Mouse (Mus musculus) small intestine, adult 2 months (tissue): ENCODE measurements around the gene Dnajc11. TPM values are rescaled to one million over a fixed set of nuclear protein-coding genes. Genes with fewer than 3 reads are reported as not detected.
A peak's percentile ranks its signal among the peaks of the same experiment; 100 is the strongest.

ENCODE experiments used
- H3K27ac ChIP-seq: fragments of 200-500 bp; 2 replicates; pipeline ENCODE4 v1.5.1; 2012; ENCODE audit warnings: low read depth, low read length, control low read depth, inconsistent platforms; ENCODE audit not compliant: insufficient read depth
- H3K27me3 ChIP-seq: fragments of 200-500 bp; 2 replicates; pipeline ENCODE4 v1.6.1; 2012; ENCODE audit warnings: mild to moderate bottlenecking, moderate library complexity, low read length, inconsistent platforms; ENCODE audit not compliant: control insufficient read depth, insufficient read depth
- H3K36me3 ChIP-seq: fragments of 200-500 bp; 2 replicates; pipeline ENCODE4 v1.6.1; 2012; ENCODE audit warnings: mild to moderate bottlenecking, low read length, control low read depth, inconsistent platforms; ENCODE audit not compliant: control insufficient read depth, insufficient read depth
- H3K4me1 ChIP-seq: fragments of 200-500 bp; 2 replicates; pipeline ENCODE4 v1.6.1; 2012; ENCODE audit warnings: low read length, inconsistent platforms, mixed read lengths; ENCODE audit not compliant: control insufficient read depth, insufficient read depth, insufficient read length
- H3K4me3 ChIP-seq: fragments of 200-500 bp; 2 replicates; pipeline ENCODE4 v1.5.1; 2012; ENCODE audit warnings: low read depth, mild to moderate bottlenecking, control low read depth, inconsistent platforms, low read length, moderate library complexity
- CTCF ChIP-seq: fragments of 200-500 bp; IDR thresholded peaks from 2 replicates; pipeline ENCODE4 v1.5.1; 2012; ENCODE audit warnings: low read depth, mild to moderate bottlenecking, control low read depth, inconsistent platforms, low read length, moderate library complexity, mixed read lengths; ENCODE audit not compliant: insufficient replicate concordance, insufficient read length; ENCODE audit errors: extremely low read depth
- POLR2A ChIP-seq: fragments of 200-500 bp; IDR thresholded peaks from 2 replicates; pipeline ENCODE4 v1.6.1; 2012; ENCODE audit warnings: low read depth, mild to moderate bottlenecking, control low read depth, inconsistent platforms, low read length, moderate library complexity
- WGBS: fragments of 180-500 bp; shearing (Covaris S2); methylation state at CpG from one replicate; pipeline ENCODE4 v1.1.7; 2018; 5-methylcytosine and 5-hydroxymethylcytosine counted together
- polyA plus RNA-seq: library from polyadenylated mRNA; depleted of rRNA; stranded (reverse); fragments of >200 nt; gene quantifications from 2 replicates; pipeline ENCODE4 v1.2.3, GENCODE M21; 2012

The Dnajc11 gene
- polyA plus RNA-seq, 1 experiment, result 32.0 TPM

GRCm38 (mm10) chr4:152000906-152001305 lies 67.4 kb downstream of the Dnajc11 start:
- Histone ChIP-seq H3K27me3 (no peaks in the 10 kb centered on the region), H3K4me1 (no peaks in the 10 kb centered on the region), H3K36me3 (no peaks in the 10 kb centered on the region), H3K27ac (no peak overlapping the region), H3K4me3 (no peak overlapping the region)
- TF ChIP-seq CTCF, result no peak
- TF ChIP-seq POLR2A, result no peak
- WGBS, result 42% methylated on average over 4 of the region's 4 CpGs

GRCm38 (mm10) chr4:152001335-152001734 lies 67.8 kb downstream of the Dnajc11 start:
- no peak overlapping the region for H3K4me3 ChIP-seq
- no peaks in the 10 kb centered on the region for H3K27me3 ChIP-seq
- 71% methylated on average over 4 of the region's 4 CpGs for whole genome bisulfite sequencing
- no peaks in the 10 kb centered on the region for H3K36me3 ChIP-seq
- no peaks in the 10 kb centered on the region for H3K4me1 ChIP-seq
- H3K27ac ChIP-seq, result no peak overlapping the region
- TF ChIP-seq CTCF (no peak), POLR2A (no peak)

- TF ChIP-seq POLR2A (no peak), CTCF (no peak)
- WGBS, result 89% methylated on average over 3 of the region's 3 CpGs
- no peak overlapping the region for H3K27ac ChIP-seq
These were observed 68.6 kb downstream of the Dnajc11 start for GRCm38 (mm10) chr4:152002063-152002462.

GRCm38 (mm10) chr4:152006137-152006536 lies 72.6 kb downstream of the Dnajc11 start:
- Histone ChIP-seq H3K27me3 (no peaks in the 10 kb centered on the region), H3K36me3 (no peaks in the 10 kb centered on the region), H3K27ac (no peak overlapping the region), H3K4me3 (no peak overlapping the region), H3K4me1 (peaks cover 9% of the 10 kb centered on the region)
- 64% methylated on average over 6 of the region's 6 CpGs for WGBS
- TF ChIP-seq CTCF (peak; percentile 18; the same call in 1 of the 2 replicates), POLR2A (no peak)

More at GRCm38 (mm10) chr4:152002063-152002462, 68.6 kb downstream of the Dnajc11 start:
- Histone ChIP-seq H3K36me3 (no peaks in the 10 kb centered on the region), H3K27me3 (no peaks in the 10 kb centered on the region), H3K4me1 (no peaks in the 10 kb centered on the region), H3K4me3 (no peak overlapping the region)

- 82% methylated on average over 3 of the region's 3 CpGs for WGBS
- H3K27me3 ChIP-seq, result no peaks in the 10 kb centered on the region
- H3K36me3 ChIP-seq, result no peaks in the 10 kb centered on the region
- no peak for TF ChIP-seq POLR2A
- TF ChIP-seq CTCF, result no peak
- no peak overlapping the region for H3K27ac ChIP-seq
- no peak overlapping the region for H3K4me3 ChIP-seq
- peaks cover 16% of the 10 kb centered on the region for H3K4me1 ChIP-seq
These were observed 73.3 kb downstream of the Dnajc11 start for GRCm38 (mm10) chr4:152006812-152007211.

- H3K4me3 ChIP-seq, result peak overlapping the region; percentile 85
- WGBS, result 17% methylated on average over 8 of the region's 8 CpGs
- no peaks in the 10 kb centered on the region for H3K36me3 ChIP-seq
- H3K27me3 ChIP-seq, result no peaks in the 10 kb centered on the region
- peaks cover 23% of the 10 kb centered on the region for H3K4me1 ChIP-seq
- peak overlapping the region; percentile 59 for H3K27ac ChIP-seq
- TF ChIP-seq POLR2A (peak; percentile 21; the same call in 1 of the 2 replicates), CTCF (no peak)
These were observed 74.1 kb downstream of the Dnajc11 start for GRCm38 (mm10) chr4:152007481-152008147.

- under 1% methylated on average over 14 of the region's 14 CpGs for WGBS
- peaks cover 28% of the 10 kb centered on the region for H3K4me1 ChIP-seq
- H3K27me3 ChIP-seq, result no peaks in the 10 kb centered on the region
- peaks cover 1% of the 10 kb centered on the region; the same call in 1 of the 2 replicates for H3K36me3 ChIP-seq
- peak overlapping the region; percentile 85 for H3K4me3 ChIP-seq
- TF ChIP-seq CTCF, result no peak
- no peak for TF ChIP-seq POLR2A
- H3K27ac ChIP-seq, result peak overlapping the region; percentile 59
These were observed 74.6 kb downstream of the Dnajc11 start for GRCm38 (mm10) chr4:152008148-152008500.

- Histone ChIP-seq H3K4me3 (peak within 1 kb of the TSS; percentile 85), H3K4me1 (peaks cover 29% of the 10 kb centered on the region), H3K27me3 (no peaks in the 10 kb centered on the region), H3K27ac (peak within 1 kb of the TSS; percentile 83), H3K36me3 (peaks cover 1% of the 10 kb centered on the region; the same call in 1 of the 2 replicates)
- under 1% methylated on average over 45 of the region's 45 CpGs for WGBS
- TF ChIP-seq CTCF (no peak), POLR2A (peak; percentile 95)
These were observed 75.2 kb downstream of the Dnajc11 start, which contains the start of gene Klhl21 for GRCm38 (mm10) chr4:152008622-152009075. TSS of gene Klhl21 (plus strand) at chr4:152008803.
